Mouse (Mus musculus) embryo, embryonic 10.5 days (tissue): Measurements from ENCODE around the gene Otulin.

Source experiments
- DNase-seq: peaks from one replicate; pipeline ENCODE4 v3.0.0-alpha.2; 2015; ENCODE audit warnings: low spot score

Gene Otulin

DNA sequence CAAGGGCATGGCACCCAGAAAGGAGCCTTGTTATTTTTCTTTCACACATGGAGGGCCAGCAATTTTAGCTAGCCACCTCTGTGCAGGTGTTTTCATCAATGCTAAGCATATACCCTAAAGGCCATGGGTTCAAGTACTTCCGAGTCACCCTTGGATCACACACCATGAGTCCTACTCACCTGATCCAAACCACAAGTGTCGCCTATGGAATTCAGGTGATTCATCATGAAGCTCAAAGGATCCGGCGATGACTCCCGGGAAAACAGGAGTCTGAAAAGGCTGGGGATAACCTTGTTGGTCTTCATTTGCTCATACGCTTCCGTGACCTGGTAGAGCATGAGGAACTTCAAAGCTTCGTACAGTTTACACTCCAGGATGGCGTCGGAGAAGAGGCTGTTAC is 27.4 kb upstream of the Otulin start:
- DNase-seq = no peak

DNA sequence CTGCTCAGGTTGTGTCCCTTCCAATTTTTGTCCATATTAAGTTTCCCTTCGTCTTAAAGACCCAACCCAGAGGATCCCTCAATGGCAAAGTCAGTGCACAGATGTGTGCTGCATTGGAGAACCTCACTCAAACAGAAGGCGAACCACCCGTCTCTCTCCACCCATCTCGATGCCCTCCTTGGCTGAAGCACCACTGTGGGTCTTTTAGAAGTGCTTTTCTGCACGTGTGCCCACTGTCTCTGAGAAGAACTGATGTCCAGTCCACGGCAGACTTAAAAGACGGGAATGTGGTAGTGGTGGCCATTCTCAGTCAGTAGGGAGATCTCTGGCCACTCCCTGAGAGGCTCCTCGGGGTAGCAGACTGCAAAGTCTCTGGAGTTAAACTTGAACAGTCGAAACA is 26.1 kb upstream of the Otulin start:
- no peak for DNase-seq

DNA sequence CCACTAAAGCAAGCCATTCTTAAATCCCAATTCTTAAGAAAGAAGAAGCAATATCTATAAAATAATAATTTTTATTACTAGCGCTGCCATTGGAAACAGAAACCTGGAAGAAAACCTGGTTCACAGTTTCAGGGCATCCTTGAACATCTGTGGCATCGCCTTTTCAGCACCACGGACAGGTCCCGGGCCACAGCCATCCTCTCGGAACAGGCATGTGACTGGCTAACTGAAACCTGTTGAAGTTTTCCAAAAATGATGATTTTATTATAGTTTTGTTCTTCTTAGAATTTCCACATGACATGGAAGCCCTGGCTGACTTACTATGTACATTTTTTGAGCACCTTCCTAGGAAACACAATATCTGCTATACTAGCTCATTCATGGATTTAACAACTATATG is 24.5 kb upstream of the Otulin start:
- peak; percentile 76 for DNase-seq

DNA sequence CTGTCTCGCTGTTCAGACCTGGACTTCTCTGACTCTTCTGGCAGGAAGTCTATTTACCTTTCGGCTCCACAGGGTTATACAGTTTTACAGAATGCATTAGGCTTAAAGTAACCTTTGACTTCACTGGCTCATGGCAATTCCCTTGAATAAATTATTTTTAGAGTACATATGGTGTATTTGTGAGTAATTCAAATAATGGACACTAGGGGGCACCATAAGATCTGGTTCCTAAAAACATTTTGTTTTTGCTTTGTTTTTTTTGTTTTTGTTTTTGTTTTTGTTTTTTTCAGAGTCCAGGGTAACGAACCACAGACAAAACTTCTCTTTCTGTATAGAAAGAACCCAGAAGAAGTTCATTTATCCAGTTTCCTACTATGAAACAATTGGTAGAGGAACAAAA is 17.2 kb upstream of the Otulin start:
- DNase-seq = peak; percentile 74

- DNase-seq = no peak
These were observed 16.2 kb upstream of the Otulin start for GRCm38 (mm10) chr15:27646665-27647064.

DNA sequence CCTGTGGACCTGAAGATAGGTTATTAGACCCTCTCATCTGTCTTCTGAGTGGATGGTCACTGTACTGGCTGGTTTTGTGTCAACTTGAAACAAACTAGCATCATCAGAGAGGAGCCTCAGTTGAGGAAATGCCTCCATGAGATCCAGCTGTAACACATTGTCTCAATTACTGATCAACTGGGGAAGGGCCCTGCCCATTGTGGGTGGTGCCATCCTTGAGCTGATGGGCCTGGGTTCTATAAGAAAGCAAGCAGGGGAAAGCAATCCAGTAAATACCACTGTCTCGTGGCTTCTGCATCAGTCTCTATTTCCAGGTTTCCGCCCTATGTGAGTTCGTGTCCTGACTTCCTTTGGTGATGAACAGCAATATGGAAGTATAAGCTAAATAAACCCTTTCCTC is 14.8 kb upstream of the Otulin start:
- DNase-seq = no peak

- peak; percentile 45 for DNase-seq
These were observed 12.4 kb upstream of the Otulin start for GRCm38 (mm10) chr15:27642895-27643294.

- DNase-seq = no peak
These were observed 10.7 kb upstream of the Otulin start for GRCm38 (mm10) chr15:27641171-27641570.

- DNase-seq = no peak
These were observed 3.7 kb upstream of the Otulin start for GRCm38 (mm10) chr15:27633941-27634900.

DNA sequence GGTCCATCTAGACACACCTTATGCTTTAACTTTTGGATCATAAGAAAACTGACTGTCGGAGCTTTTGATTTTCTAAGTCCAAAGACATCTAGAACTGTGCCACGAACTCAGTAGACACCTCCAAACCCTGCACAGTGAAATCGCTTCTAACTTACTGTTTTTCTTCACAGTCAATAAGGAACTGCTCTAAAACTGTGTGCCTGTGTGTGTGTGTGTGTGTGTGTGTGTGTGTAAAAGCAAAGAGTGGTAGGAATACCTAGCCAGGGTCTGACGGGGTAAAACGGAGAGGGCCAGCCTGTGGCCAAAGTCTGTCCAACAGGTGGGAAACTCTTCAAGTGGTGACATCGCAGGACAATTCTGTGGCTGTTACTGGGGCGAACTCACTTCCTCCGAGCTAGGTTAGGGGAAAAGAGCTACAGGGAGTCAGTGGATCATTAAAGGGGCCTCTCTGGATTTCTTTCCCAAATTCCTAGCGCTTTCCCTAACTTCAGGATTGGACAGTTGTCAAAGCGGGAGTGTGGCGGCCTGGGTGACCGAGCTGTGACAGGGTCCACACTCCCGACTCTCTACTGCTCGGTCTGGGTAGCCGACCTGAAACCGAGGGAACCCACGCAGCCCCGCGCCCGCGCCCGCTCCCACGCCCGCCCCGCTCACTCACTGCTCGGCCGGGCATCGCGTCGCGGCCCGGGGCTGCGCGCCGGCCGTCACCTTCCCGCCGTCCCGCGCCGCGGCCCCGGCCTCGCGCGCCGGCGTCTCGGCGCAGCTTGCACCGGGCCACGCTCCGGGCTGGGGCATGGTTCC is 493 bp downstream of the Otulin start:
- peak; percentile 31 for DNase-seq

DNA sequence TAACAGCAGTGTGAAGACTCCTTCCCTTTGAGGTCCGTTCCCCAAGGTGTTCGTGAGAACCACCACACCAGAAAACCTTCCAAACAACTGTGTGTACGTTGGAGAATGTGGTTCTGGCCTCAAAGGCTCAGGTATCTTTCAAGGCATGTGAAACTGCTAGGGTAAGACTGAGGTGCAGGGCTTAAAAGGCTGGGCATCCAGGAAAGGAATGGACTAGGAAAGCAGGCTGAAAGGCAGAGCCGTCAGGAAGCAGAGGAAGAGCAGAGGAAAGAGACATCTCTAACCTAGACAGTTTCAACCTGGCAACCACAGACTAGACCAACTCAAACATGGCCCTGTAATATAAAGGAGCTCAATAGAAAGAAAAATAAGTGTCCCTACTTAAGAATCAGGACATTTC is 1.4 kb downstream of the Otulin start:
- DNase-seq = no peak

- DNase-seq = no peak
These were observed 2.7 kb downstream of the Otulin start for GRCm38 (mm10) chr15:27627794-27628193.

DNA sequence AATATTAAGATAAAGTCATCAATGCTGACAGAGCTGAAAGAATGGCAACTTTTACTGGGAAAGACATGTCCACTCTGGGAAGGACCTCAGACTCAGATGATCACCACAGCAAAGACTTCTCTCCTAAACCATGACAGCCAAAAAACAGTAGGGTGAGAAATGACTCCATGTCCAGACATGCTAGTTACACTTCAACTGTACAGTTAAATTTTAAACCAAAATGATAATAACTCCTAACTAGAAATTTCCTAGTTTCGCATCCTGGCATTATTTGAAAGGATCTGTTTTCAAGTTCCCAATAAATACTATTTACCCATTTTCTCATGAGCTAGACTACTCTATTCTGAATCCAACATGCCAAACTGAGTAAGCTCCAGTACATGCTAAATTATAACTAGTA is 4.2 kb downstream of the Otulin start:
- DNase-seq = no peak

DNA sequence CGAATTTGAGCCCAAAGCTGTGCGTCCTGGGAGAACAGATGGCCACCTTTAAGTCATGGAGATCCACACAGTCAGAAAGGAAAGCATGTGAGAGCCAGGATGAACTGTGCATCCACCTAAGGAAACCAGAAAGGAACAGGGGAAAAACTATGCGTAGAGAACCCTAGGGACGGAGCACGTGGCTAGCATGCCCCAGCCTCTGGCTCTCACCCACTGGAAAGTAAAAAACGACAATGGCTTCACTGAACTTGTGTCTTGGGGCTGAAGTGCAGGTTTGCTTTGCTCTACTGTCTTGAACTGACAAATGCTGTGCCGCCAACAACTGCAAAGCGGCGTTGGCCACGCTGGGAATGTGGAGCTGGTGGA is 4.6 kb downstream of the Otulin start:
- DNase-seq = no peak

GRCm38 (mm10) chr15:27625014-27625889 is 5.2 kb downstream of the Otulin start:
- DNase-seq = no peak

- no peak for DNase-seq
These were observed 7.2 kb downstream of the Otulin start for GRCm38 (mm10) chr15:27623286-27623685.

- DNase-seq = no peak
These were observed 9.9 kb downstream of the Otulin start for GRCm38 (mm10) chr15:27620475-27621185.

GRCm38 (mm10) chr15:27619683-27620082 is 10.8 kb downstream of the Otulin start:
- no peak for DNase-seq

DNA sequence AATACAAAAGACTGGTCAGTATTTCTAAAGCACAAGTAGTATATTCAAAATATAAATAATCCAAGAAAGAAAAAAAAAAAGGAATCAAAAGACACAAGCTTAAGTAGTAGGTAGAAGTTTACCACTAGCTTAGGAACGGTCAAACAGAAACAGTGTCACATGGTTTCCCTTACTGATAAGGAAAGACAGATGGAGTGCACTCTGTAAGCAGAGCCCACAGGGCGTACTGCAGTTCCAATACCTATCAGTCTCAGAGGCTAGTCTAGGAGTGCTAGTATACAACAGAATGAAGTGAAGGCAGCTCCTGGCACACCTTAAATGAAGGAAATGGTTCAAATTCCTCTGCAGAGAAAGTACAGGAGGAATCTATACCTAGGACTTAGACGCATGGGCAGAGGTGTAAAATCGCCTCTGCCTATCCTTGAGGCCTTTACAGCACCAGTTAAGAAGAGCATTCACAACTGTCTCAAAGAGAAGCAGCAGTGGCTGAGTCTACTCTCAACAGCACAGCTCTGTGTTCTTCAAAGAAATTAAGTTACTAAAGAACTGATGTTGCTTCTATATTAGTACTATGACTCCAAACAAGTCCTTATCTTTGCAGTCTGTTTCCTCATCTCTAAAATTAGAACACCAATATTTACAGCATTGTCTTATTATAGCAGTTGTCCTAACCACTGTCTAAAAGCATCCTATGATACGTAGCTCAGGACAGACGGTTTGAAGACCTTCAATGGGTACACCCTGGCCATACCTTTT is 11.5 kb downstream of the Otulin start:
- no peak for DNase-seq

- DNase-seq = no peak
These were observed 13.3 kb downstream of the Otulin start for GRCm38 (mm10) chr15:27617227-27617626.

GRCm38 (mm10) chr15:27616159-27616558 is 14.3 kb downstream of the Otulin start:
- DNase-seq = no peak
